In genomic region chr1:75218227-75219001, GRCm38 (mm10) we compare ENCODE assay signal across 8 mouse cellular contexts. TPM values are rescaled to one million over a fixed set of nuclear protein-coding genes. Genes with fewer than 3 reads are reported as not detected.
A peak's percentile ranks its signal among the peaks of the same experiment; 100 is the strongest.
DNase-seq lines count a peak whose midpoint lies in the region; ATAC-seq and TF ChIP-seq lines count a peak whose summit lies in the region.

No protein-coding gene starts in this region.

- H3K4me2 ChIP-seq in limb, embryonic 13.5 days (replicated peaks) = peak overlapping the region; percentile 96
- peak overlapping the region; percentile 95 for H3K4me2 ChIP-seq in midbrain, embryonic 13.5 days (replicated peaks)

- peaks cover 25% of the 10 kb centered on the region for H3K4me1 ChIP-seq in embryonic facial prominence, embryonic 10.5 days
- H3K4me1 ChIP-seq in heart, adult 2 months (ENCODE audit: control insufficient read depth, insufficient read depth, low read length) = peaks cover 4% of the 10 kb centered on the region
- peaks cover 15% of the 10 kb centered on the region for H3K4me1 ChIP-seq in limb, embryonic 13.5 days
- H3K4me1 ChIP-seq in midbrain, embryonic 13.5 days (replicated peaks) = peaks cover 25% of the 10 kb centered on the region

- H3K9ac ChIP-seq in heart, adult 2 months (ENCODE audit: low read depth, low read length) = peak overlapping the region; percentile 90
- peak overlapping the region; percentile 51 for H3K9ac ChIP-seq in limb, embryonic 13.5 days
- H3K9ac ChIP-seq in midbrain, embryonic 13.5 days (replicated peaks) = peak overlapping the region; percentile 68

- intact Hi-C loops in heart, adult 2 months (cut with DNase I) = loop anchor here (1.0 kb wide), 1 partner anchor 18 kb away; the partner anchor contains the start of gene Dnajb2

- peak; percentile 64 for ATAC-seq in limb, embryonic 13.5 days (ENCODE audit: low FRiP score, low read depth)
- ATAC-seq in midbrain, embryonic 13.5 days = peak; percentile 77

- no peak for TF ChIP-seq CTCF in heart, adult 2 months (IDR thresholded peaks at IDR 0.05)

- no peak for TF ChIP-seq EP300 in heart, adult 2 months (IDR thresholded peaks at IDR 0.05; ENCODE audit: insufficient read depth, low read depth, low read length)

- DNase-seq in ovary, postnatal 14 days (ENCODE audit: low spot score) = peak; percentile 12
- DNase-seq in ovary, adult 18-20 months (ENCODE audit: low spot score) = no peak
- DNase-seq in embryonic facial prominence, embryonic 10.5 days (ENCODE audit: low spot score) = peak; percentile 44
- DNase-seq in heart, adult 2 months = peak; percentile 77 to 83
- DNase-seq in kidney, adult 18-20 months = peak; percentile 62
- DNase-seq in spleen, postnatal 4 days (ENCODE audit: low spot score in 2 of 2) = peak; percentile 72 to 87

- peaks cover 83% of the 10 kb centered on the region for H3K27me3 ChIP-seq in embryonic facial prominence, embryonic 10.5 days (replicated peaks; ENCODE audit: low read depth, poor library complexity, severe bottlenecking)
- no peaks in the 10 kb centered on the region for H3K27me3 ChIP-seq in heart, adult 2 months (ENCODE audit: control insufficient read depth, insufficient read depth, low read length)
- H3K27me3 ChIP-seq in limb, embryonic 13.5 days = peaks cover 72% of the 10 kb centered on the region
- peaks cover 78% of the 10 kb centered on the region for H3K27me3 ChIP-seq in midbrain, embryonic 13.5 days

- TF ChIP-seq POLR2A in heart, adult 2 months (IDR thresholded peaks at IDR 0.05; ENCODE audit: insufficient read depth, low read depth, low read length) = peak; percentile 44; the same call in 1 of the 2 replicates

- H3K4me3 ChIP-seq in embryonic facial prominence, embryonic 10.5 days = peak overlapping the region; percentile 63
- peak overlapping the region; percentile 62 for H3K4me3 ChIP-seq in heart, adult 2 months
- peak overlapping the region; percentile 61 for H3K4me3 ChIP-seq in limb, embryonic 13.5 days
- H3K4me3 ChIP-seq in midbrain, embryonic 13.5 days (replicated peaks) = peak overlapping the region; percentile 56

- no peaks in the 10 kb centered on the region for H3K79me2 ChIP-seq in heart, adult 2 months (replicated peaks; ENCODE audit: control insufficient read depth, insufficient read depth, low read length)

- H3K27ac ChIP-seq in embryonic facial prominence, embryonic 10.5 days (replicated peaks) = peak overlapping the region; percentile 32; the same call in 1 of the 2 replicates
- H3K27ac ChIP-seq in heart, adult 2 months = peak overlapping the region; percentile 88
- H3K27ac ChIP-seq in limb, embryonic 13.5 days = no peak overlapping the region
- no peak overlapping the region for H3K27ac ChIP-seq in midbrain, embryonic 13.5 days

- H3K9me3 ChIP-seq in embryonic facial prominence, embryonic 10.5 days = no peaks in the 10 kb centered on the region
- H3K9me3 ChIP-seq in limb, embryonic 13.5 days = no peaks in the 10 kb centered on the region
- no peaks in the 10 kb centered on the region for H3K9me3 ChIP-seq in midbrain, embryonic 13.5 days

- H3K36me3 ChIP-seq in embryonic facial prominence, embryonic 10.5 days (replicated peaks) = peaks cover 28% of the 10 kb centered on the region
- peaks cover 11% of the 10 kb centered on the region for H3K36me3 ChIP-seq in heart, adult 2 months (ENCODE audit: control insufficient read depth, insufficient read depth, low read length)
- H3K36me3 ChIP-seq in limb, embryonic 13.5 days = peaks cover 26% of the 10 kb centered on the region
- H3K36me3 ChIP-seq in midbrain, embryonic 13.5 days = peaks cover 27% of the 10 kb centered on the region

- 2% methylated on average over 38 of the region's 38 CpGs for WGBS in embryonic facial prominence, embryonic 10.5 days
- WGBS in heart, adult 2 months = 1% methylated on average over 38 of the region's 38 CpGs
- 1% methylated on average over 38 of the region's 38 CpGs for WGBS in limb, embryonic 13.5 days
- WGBS in midbrain, embryonic 13.5 days = 3% methylated on average over 38 of the region's 38 CpGs

RNA-seq across cellular contexts. Expression of gene Tuba4a, which starts 1.3 kb away (rescaled TPM):
- polyA plus RNA-seq in embryonic facial prominence, embryonic 10.5 days (2016; fragmentation: Nextera tagmentation; extraction: Ambion mirVana) = 14.6 and 16.3 TPM in 2 replicates
- 100 to 1,000 TPM; 973 to 976 TPM for total RNA-seq in heart, adult 2 months (2021)
- 781 and 842 TPM in 2 replicates for polyA plus RNA-seq in heart, adult 2 months (2012; rRNA removed)
- polyA plus RNA-seq in limb, embryonic 13.5 days (2015; fragmentation: Nextera tagmentation; extraction: Ambion mirVana) = 22.7 and 27.1 TPM in 2 replicates
- polyA plus RNA-seq in midbrain, embryonic 13.5 days (2015; fragmentation: Nextera tagmentation; extraction: Ambion mirVana) = 3.9 and 5.3 TPM in 2 replicates

RNA-seq across cellular contexts. Expression of gene Stk16, which starts 7.8 kb away (rescaled TPM):
- polyA plus RNA-seq in embryonic facial prominence, embryonic 10.5 days (2016; fragmentation: Nextera tagmentation; extraction: Ambion mirVana) = 139 and 145 TPM in 2 replicates
- total RNA-seq in heart, adult 2 months (2021) = 10 to 100 TPM; 42.4 to 42.5 TPM
- polyA plus RNA-seq in heart, adult 2 months (2012; rRNA removed) = 68.3 and 82.0 TPM in 2 replicates
- 138 and 148 TPM in 2 replicates for polyA plus RNA-seq in limb, embryonic 13.5 days (2015; fragmentation: Nextera tagmentation; extraction: Ambion mirVana)
- 137 and 152 TPM in 2 replicates for polyA plus RNA-seq in midbrain, embryonic 13.5 days (2015; fragmentation: Nextera tagmentation; extraction: Ambion mirVana)

RNA-seq across cellular contexts. Expression of gene Glb1l, which starts 7.8 kb away (rescaled TPM):
- 13.3 and 14.5 TPM in 2 replicates for polyA plus RNA-seq in embryonic facial prominence, embryonic 10.5 days (2016; fragmentation: Nextera tagmentation; extraction: Ambion mirVana)
- total RNA-seq in heart, adult 2 months (2021) = 1 to 10 TPM; 3.2 to 3.8 TPM
- 4.9 and 8.5 TPM in 2 replicates for polyA plus RNA-seq in heart, adult 2 months (2012; rRNA removed)
- 20.4 and 23.5 TPM in 2 replicates for polyA plus RNA-seq in limb, embryonic 13.5 days (2015; fragmentation: Nextera tagmentation; extraction: Ambion mirVana)
- polyA plus RNA-seq in midbrain, embryonic 13.5 days (2015; fragmentation: Nextera tagmentation; extraction: Ambion mirVana) = 24.3 and 24.9 TPM in 2 replicates

RNA-seq across cellular contexts. Expression of gene A630095N17Rik, which starts 13.5 kb away (rescaled TPM):
- not detected in 2 replicates for polyA plus RNA-seq in embryonic facial prominence, embryonic 10.5 days (2016; fragmentation: Nextera tagmentation; extraction: Ambion mirVana)
- total RNA-seq in heart, adult 2 months (2021) = not detected
- polyA plus RNA-seq in heart, adult 2 months (2012; rRNA removed) = not detected in 2 replicates
- polyA plus RNA-seq in limb, embryonic 13.5 days (2015; fragmentation: Nextera tagmentation; extraction: Ambion mirVana) = not detected in 2 replicates
- polyA plus RNA-seq in midbrain, embryonic 13.5 days (2015; fragmentation: Nextera tagmentation; extraction: Ambion mirVana) = not detected in 2 replicates

RNA-seq across cellular contexts. Expression of gene Dnajb2, which starts 17.8 kb away (rescaled TPM):
- polyA plus RNA-seq in embryonic facial prominence, embryonic 10.5 days (2016; fragmentation: Nextera tagmentation; extraction: Ambion mirVana) = 27.0 and 27.5 TPM in 2 replicates
- 100 to 1,000 TPM; 111 to 129 TPM for total RNA-seq in heart, adult 2 months (2021)
- polyA plus RNA-seq in heart, adult 2 months (2012; rRNA removed) = 67.9 and 93.3 TPM in 2 replicates
- 41.9 and 45.4 TPM in 2 replicates for polyA plus RNA-seq in limb, embryonic 13.5 days (2015; fragmentation: Nextera tagmentation; extraction: Ambion mirVana)
- polyA plus RNA-seq in midbrain, embryonic 13.5 days (2015; fragmentation: Nextera tagmentation; extraction: Ambion mirVana) = 47.6 and 56.7 TPM in 2 replicates

Comparison
In these comparisons a context has a peak if more than half of its experiments do, and no peak if none do; other contexts are left out.
1. H3K27ac ChIP-seq: peak in embryonic facial prominence, embryonic 10.5 days (single experiment) and heart, adult 2 months (single experiment); none in limb, embryonic 13.5 days (single experiment) and midbrain, embryonic 13.5 days (single experiment).
2. RNA of gene Tuba4a, which starts 1.3 kb away (polyA plus RNA-seq): 781 to 842 TPM in heart, adult 2 months; 22.7 to 27.1 TPM in limb, embryonic 13.5 days, 14.6 to 16.3 TPM in embryonic facial prominence, embryonic 10.5 days and 3.9 to 5.3 TPM in midbrain, embryonic 13.5 days; every median in the first group is over 10 times any median in the second.
3. Peak in every context shown above with its lines, with median percentiles within 50 percentile points of each other: H3K4me3 ChIP-seq and H3K9ac ChIP-seq.